ENCODE assay signal across 32 mouse cellular contexts in genomic region chr8:84217206-84217605, GRCm38 (mm10). TPM values are rescaled to one million over a fixed set of nuclear protein-coding genes. Genes with fewer than 3 reads are reported as not detected.
"Had no signal": no experiment of that assay in that cellular context is flagged by ENCODE, and none has a peak within 500 bp of the region (broad histone marks: within the 10 kb centered on the region; RNA-seq: fewer than 3 reads in every experiment).

No protein-coding gene starts in this region.

- H3K9ac ChIP-seq: limb, embryonic 12.5 days; limb, embryonic 13.5 days; limb, embryonic 15.5 days; liver, embryonic 13.5 days; liver, embryonic 14.5 days; liver, embryonic 15.5 days; liver, postnatal 0 days; lung, embryonic 14.5 days; lung, embryonic 15.5 days; midbrain, embryonic 12.5 days; midbrain, embryonic 13.5 days; neural tube, embryonic 12.5 days had no signal

- H3K4me2 ChIP-seq: limb, embryonic 12.5 days; limb, embryonic 13.5 days; limb, embryonic 15.5 days; liver, embryonic 11.5 days; liver, embryonic 13.5 days; liver, embryonic 15.5 days; lung, embryonic 14.5 days; lung, embryonic 15.5 days; midbrain, embryonic 12.5 days; midbrain, embryonic 13.5 days; neural tube, embryonic 12.5 days had no signal

- H3K27ac ChIP-seq: left cerebral cortex, adult 2 months; limb, embryonic 10.5 days; limb, embryonic 12.5 days; limb, embryonic 13.5 days; limb, embryonic 15.5 days; liver, embryonic 13.5 days; liver, embryonic 14.5 days; liver, embryonic 15.5 days; lung, embryonic 15.5 days; macrophage; midbrain, embryonic 10.5 days; midbrain, embryonic 12.5 days; midbrain, embryonic 13.5 days; neural tube, embryonic 12.5 days had no signal

- H3K4me3 ChIP-seq: left cerebral cortex, adult 2 months; limb, embryonic 10.5 days; limb, embryonic 12.5 days; limb, embryonic 13.5 days; limb, embryonic 15.5 days; liver, embryonic 13.5 days; liver, embryonic 15.5 days; lung, embryonic 15.5 days; megakaryocyte, embryonic 14.5 days; midbrain, embryonic 10.5 days; midbrain, embryonic 12.5 days; midbrain, embryonic 13.5 days; myocyte; neural tube, embryonic 12.5 days had no signal

- H3K4me1 ChIP-seq: limb, embryonic 10.5 days; limb, embryonic 12.5 days; limb, embryonic 13.5 days; limb, embryonic 15.5 days; lung, embryonic 15.5 days; midbrain, embryonic 10.5 days; midbrain, embryonic 12.5 days; midbrain, embryonic 13.5 days; neural tube, embryonic 12.5 days had no signal

- H3K27me3 ChIP-seq: limb, embryonic 12.5 days; limb, embryonic 13.5 days; limb, embryonic 15.5 days; liver, embryonic 13.5 days; liver, embryonic 15.5 days; lung, embryonic 15.5 days; megakaryocyte, embryonic 14.5 days; midbrain, embryonic 12.5 days; midbrain, embryonic 13.5 days; neural tube, embryonic 12.5 days had no signal

- H3K9me3 ChIP-seq: limb, embryonic 10.5 days; limb, embryonic 12.5 days; limb, embryonic 13.5 days; limb, embryonic 15.5 days; liver, embryonic 13.5 days; liver, embryonic 15.5 days; lung, embryonic 15.5 days; megakaryocyte, embryonic 14.5 days; midbrain, embryonic 10.5 days; midbrain, embryonic 12.5 days; midbrain, embryonic 13.5 days; neural tube, embryonic 12.5 days had no signal

- DNase-seq: left cerebral cortex, postnatal 4 days; liver; liver, embryonic 13.5 days; liver, postnatal 0 days; lung, adult 18-20 months; lung, adult 2 months; lung, embryonic 14.5 days; lung, postnatal 10 days; lung, postnatal 14 days; lung, postnatal 36 days; lung, postnatal 4 days; midbrain, embryonic 14.5 days had no signal

- ATAC-seq: liver, postnatal 0 days; lung, postnatal 0 days; midbrain, embryonic 13.5 days; midbrain, embryonic 16.5 days had no signal

RNA-seq across cellular contexts. Expression of gene Nanos3, which starts 32.2 kb away (rescaled TPM):
- polyA plus RNA-seq: liver, adult 2 months; liver, embryonic 16.5 days; macrophage had no signal
